Mouse (Mus musculus): ENCODE data around the gene Zfp14. TPM values are rescaled to one million over a fixed set of nuclear protein-coding genes. Genes with fewer than 3 reads are reported as not detected.
A peak's percentile ranks its signal among the peaks of the same experiment; 100 is the strongest.

The Zfp14 gene
- polyA plus RNA-seq, 1 experiment from 2014 or later = 0.31 TPM

- Histone ChIP-seq H3K4me1 (ENCODE audit: insufficient read depth) (no peaks in the 10 kb centered on the region), H3K27me3 (ENCODE audit: insufficient read depth, low read length) (no peaks in the 10 kb centered on the region), H3K4me3 (ENCODE audit: low read depth, low read length) (no peak overlapping the region), H3K36me3 (replicated peaks; ENCODE audit: insufficient read depth, low read length) (peaks cover 45% of the 10 kb centered on the region), H3K9me3 (ENCODE audit: low read length) (no peaks in the 10 kb centered on the region), H3K4me2 (ENCODE audit: low read depth, low read length) (no peak overlapping the region), H3K27ac (ENCODE audit: low read depth) (no peak overlapping the region), H3K9ac (replicated peaks) (no peak overlapping the region)
- DNase-seq (no peak), ATAC-seq (no peak)
- 85% methylated on average over 2 of the region's 2 CpGs for WGBS (ENCODE audit: insufficient replicate concordance)
- no peak for TF ChIP-seq EP300 (IDR thresholded peaks at IDR 0.05; ENCODE audit: low read depth)
- TF ChIP-seq CTCF (IDR thresholded peaks at IDR 0.05; ENCODE audit: low read depth) = no peak
Observed at GRCm38 (mm10) chr7:30019543-30019942, 31.6 kb downstream of the Zfp14 start.

- ATAC-seq (no peak), DNase-seq (no peak)
- WGBS (ENCODE audit: insufficient replicate concordance) = 82% methylated on average over 6 of the region's 6 CpGs
- Histone ChIP-seq H3K4me2 (ENCODE audit: low read depth, low read length) (no peak overlapping the region), H3K4me3 (ENCODE audit: low read depth, low read length) (no peak overlapping the region), H3K9me3 (ENCODE audit: low read length) (no peaks in the 10 kb centered on the region), H3K9ac (replicated peaks) (no peak overlapping the region), H3K36me3 (replicated peaks; ENCODE audit: insufficient read depth, low read length) (peaks cover 32% of the 10 kb centered on the region), H3K27me3 (ENCODE audit: insufficient read depth, low read length) (no peaks in the 10 kb centered on the region), H3K27ac (ENCODE audit: low read depth) (no peak overlapping the region), H3K4me1 (ENCODE audit: insufficient read depth) (no peaks in the 10 kb centered on the region)
- no peak for TF ChIP-seq CTCF (IDR thresholded peaks at IDR 0.05; ENCODE audit: low read depth)
Observed at GRCm38 (mm10) chr7:30017226-30017625, 34.0 kb downstream of the Zfp14 start.

GRCm38 (mm10) chr7:30012956-30013363 is 38.2 kb downstream of the Zfp14 start:
- 81% methylated on average over 4 of the region's 4 CpGs for WGBS (ENCODE audit: insufficient replicate concordance)
- H3K27me3 ChIP-seq (ENCODE audit: insufficient read depth, low read length) = no peaks in the 10 kb centered on the region
- no peaks in the 10 kb centered on the region for H3K4me1 ChIP-seq (ENCODE audit: insufficient read depth)
- TF ChIP-seq CTCF (IDR thresholded peaks at IDR 0.05; ENCODE audit: low read depth) (peak; percentile 76), EP300 (IDR thresholded peaks at IDR 0.05; ENCODE audit: low read depth) (no peak)
- H3K9ac ChIP-seq (replicated peaks) = no peak overlapping the region
- no peaks in the 10 kb centered on the region for H3K9me3 ChIP-seq (ENCODE audit: low read length)
- H3K36me3 ChIP-seq (replicated peaks; ENCODE audit: insufficient read depth, low read length) = peaks cover 36% of the 10 kb centered on the region
- no peak overlapping the region for H3K27ac ChIP-seq (ENCODE audit: low read depth)
- peak; percentile 26 for DNase-seq
- H3K4me3 ChIP-seq (ENCODE audit: low read depth, low read length) = no peak overlapping the region
- no peak for ATAC-seq
- H3K4me2 ChIP-seq (ENCODE audit: low read depth, low read length) = no peak overlapping the region

- TF ChIP-seq CTCF (IDR thresholded peaks at IDR 0.05; ENCODE audit: low read depth) (no peak), EP300 (IDR thresholded peaks at IDR 0.05; ENCODE audit: low read depth) (no peak)
Observed at GRCm38 (mm10) chr7:30010551-30011195, 40.5 kb downstream of the Zfp14 start.

GRCm38 (mm10) chr7:30009321-30010085 is 41.7 kb downstream of the Zfp14 start:
- TF ChIP-seq EP300 (IDR thresholded peaks at IDR 0.05; ENCODE audit: low read depth) (no peak), CTCF (IDR thresholded peaks at IDR 0.05; ENCODE audit: low read depth) (no peak)
- no peaks in the 10 kb centered on the region for H3K9me3 ChIP-seq (ENCODE audit: low read length)
- 79% methylated on average over 21 of the region's 21 CpGs for WGBS (ENCODE audit: insufficient replicate concordance)
- H3K27ac ChIP-seq (ENCODE audit: low read depth) = no peak overlapping the region
- no peaks in the 10 kb centered on the region for H3K4me1 ChIP-seq (ENCODE audit: insufficient read depth)
- no peaks in the 10 kb centered on the region for H3K27me3 ChIP-seq (ENCODE audit: insufficient read depth, low read length)
- H3K9ac ChIP-seq (replicated peaks) = no peak overlapping the region
- ATAC-seq (no peak), DNase-seq (no peak)
- H3K4me3 ChIP-seq (ENCODE audit: low read depth, low read length) = no peak overlapping the region
- H3K36me3 ChIP-seq (replicated peaks; ENCODE audit: insufficient read depth, low read length) = peaks cover 29% of the 10 kb centered on the region
- no peak overlapping the region for H3K4me2 ChIP-seq (ENCODE audit: low read depth, low read length)

More at GRCm38 (mm10) chr7:30010551-30011195, 40.5 kb downstream of the Zfp14 start:
- no peak overlapping the region for H3K4me2 ChIP-seq (ENCODE audit: low read depth, low read length)
- DNase-seq (no peak), ATAC-seq (no peak)
- H3K9me3 ChIP-seq (ENCODE audit: low read length) = no peaks in the 10 kb centered on the region
- H3K27me3 ChIP-seq (ENCODE audit: insufficient read depth, low read length) = no peaks in the 10 kb centered on the region
- no peak overlapping the region for H3K27ac ChIP-seq (ENCODE audit: low read depth)
- 78% methylated on average over 10 of the region's 10 CpGs for WGBS (ENCODE audit: insufficient replicate concordance)
- no peaks in the 10 kb centered on the region for H3K4me1 ChIP-seq (ENCODE audit: insufficient read depth)
- H3K36me3 ChIP-seq (replicated peaks; ENCODE audit: insufficient read depth, low read length) = peaks cover 30% of the 10 kb centered on the region
- no peak overlapping the region for H3K9ac ChIP-seq (replicated peaks)
- no peak overlapping the region for H3K4me3 ChIP-seq (ENCODE audit: low read depth, low read length)

GRCm38 (mm10) chr7:30008020-30008690 is 43.0 kb downstream of the Zfp14 start:
- no peak overlapping the region for H3K4me2 ChIP-seq (ENCODE audit: low read depth, low read length)
- H3K4me1 ChIP-seq (ENCODE audit: insufficient read depth) = no peaks in the 10 kb centered on the region
- 62% methylated on average over 6 of the region's 6 CpGs for WGBS (ENCODE audit: insufficient replicate concordance)
- no peaks in the 10 kb centered on the region for H3K9me3 ChIP-seq (ENCODE audit: low read length)
- H3K36me3 ChIP-seq (replicated peaks; ENCODE audit: insufficient read depth, low read length) = peaks cover 21% of the 10 kb centered on the region
- no peak for ATAC-seq
- no peaks in the 10 kb centered on the region for H3K27me3 ChIP-seq (ENCODE audit: insufficient read depth, low read length)
- no peak overlapping the region for H3K9ac ChIP-seq (replicated peaks)
- TF ChIP-seq EP300 (IDR thresholded peaks at IDR 0.05; ENCODE audit: low read depth) = no peak
- TF ChIP-seq CTCF (IDR thresholded peaks at IDR 0.05; ENCODE audit: low read depth) = no peak
- H3K27ac ChIP-seq (ENCODE audit: low read depth) = no peak overlapping the region
- no peak for DNase-seq
- H3K4me3 ChIP-seq (ENCODE audit: low read depth, low read length) = no peak overlapping the region

Measured in liver, postnatal 0 days (tissue).